In genomic region chr5:51553671-51554070, GRCm38 (mm10) we compare ENCODE assay signal across 8 mouse cellular contexts. TPM values are rescaled to one million over a fixed set of nuclear protein-coding genes. Genes with fewer than 3 reads are reported as not detected.
DNase-seq lines count a peak whose midpoint lies in the region; ATAC-seq and TF ChIP-seq lines count a peak whose summit lies in the region.

No protein-coding gene starts in this region.

- TF ChIP-seq EP300 in liver, postnatal 0 days (IDR thresholded peaks at IDR 0.05; ENCODE audit: low read depth) = no peak

- peak overlapping the region; percentile 43 for H3K4me3 ChIP-seq in embryonic facial prominence, embryonic 11.5 days (ENCODE audit: low read depth, low read length)
- peak overlapping the region; percentile 68 for H3K4me3 ChIP-seq in heart, embryonic 10.5 days
- H3K4me3 ChIP-seq in liver, postnatal 0 days (ENCODE audit: low read depth, low read length) = peak overlapping the region; percentile 64
- peak overlapping the region; percentile 51 for H3K4me3 ChIP-seq in neural tube, embryonic 13.5 days

- no peak for TF ChIP-seq CTCF in liver, postnatal 0 days (IDR thresholded peaks at IDR 0.05; ENCODE audit: low read depth)

- no peaks in the 10 kb centered on the region for H3K9me3 ChIP-seq in embryonic facial prominence, embryonic 11.5 days (replicated peaks; ENCODE audit: control insufficient read depth, low read length)
- H3K9me3 ChIP-seq in heart, embryonic 10.5 days = no peaks in the 10 kb centered on the region
- no peaks in the 10 kb centered on the region for H3K9me3 ChIP-seq in liver, postnatal 0 days (ENCODE audit: low read length)
- H3K9me3 ChIP-seq in neural tube, embryonic 13.5 days = no peaks in the 10 kb centered on the region

- 6% methylated on average over 5 of the region's 5 CpGs for WGBS in embryonic facial prominence, embryonic 11.5 days
- WGBS in heart, embryonic 10.5 days = 6% methylated on average over 5 of the region's 5 CpGs
- WGBS in liver, postnatal 0 days (ENCODE audit: insufficient replicate concordance) = 12% methylated on average over 5 of the region's 5 CpGs
- WGBS in neural tube, embryonic 13.5 days = 3% methylated on average over 5 of the region's 5 CpGs

- no peaks in the 10 kb centered on the region for H3K36me3 ChIP-seq in embryonic facial prominence, embryonic 11.5 days (replicated peaks; ENCODE audit: control insufficient read depth, insufficient read depth, low read depth, low read length)
- H3K36me3 ChIP-seq in heart, embryonic 10.5 days = no peaks in the 10 kb centered on the region
- no peaks in the 10 kb centered on the region for H3K36me3 ChIP-seq in liver, postnatal 0 days (replicated peaks; ENCODE audit: insufficient read depth, low read length)
- H3K36me3 ChIP-seq in neural tube, embryonic 13.5 days = no peaks in the 10 kb centered on the region

- peak; percentile 91 for ATAC-seq in embryonic facial prominence, embryonic 11.5 days (replicated peaks; ENCODE audit: insufficient number of reproducible peaks, low FRiP score, low TSS enrichment, low read depth)
- peak; percentile 78 for ATAC-seq in liver, postnatal 0 days
- ATAC-seq in neural tube, embryonic 13.5 days (ENCODE audit: low read depth) = peak; percentile 37; the same call in 1 of the 2 replicates

- no peak overlapping the region for H3K9ac ChIP-seq in embryonic facial prominence, embryonic 11.5 days (replicated peaks; ENCODE audit: low read length)
- H3K9ac ChIP-seq in liver, postnatal 0 days (replicated peaks) = peak overlapping the region; percentile 66
- H3K9ac ChIP-seq in neural tube, embryonic 13.5 days = peak overlapping the region; percentile 64

- peak; percentile 47 for DNase-seq in 3T3-L1 (ENCODE audit: low read depth, low spot score)
- DNase-seq in NIH3T3 (ENCODE audit: low read depth) = peak; percentile 11
- peak; percentile 54 for DNase-seq in embryonic facial prominence, embryonic 11.5 days (ENCODE audit: low spot score)
- peak; percentile 91 for DNase-seq in heart, embryonic 10.5 days (ENCODE audit: low spot score)
- peak; percentile 84 to 90 for DNase-seq in kidney, adult 8-10 months
- peak; percentile 57 for DNase-seq in liver, postnatal 0 days
- no peak for DNase-seq in MN1 (ENCODE audit: low spot score)

- peak overlapping the region; percentile 49 for H3K4me2 ChIP-seq in embryonic facial prominence, embryonic 11.5 days (ENCODE audit: low read depth, low read length)
- H3K4me2 ChIP-seq in liver, postnatal 0 days (ENCODE audit: low read depth, low read length) = peak overlapping the region; percentile 63
- H3K4me2 ChIP-seq in neural tube, embryonic 13.5 days = peak overlapping the region; percentile 79

- H3K27ac ChIP-seq in embryonic facial prominence, embryonic 11.5 days (replicated peaks; ENCODE audit: low read depth, low read length) = no peak overlapping the region
- H3K27ac ChIP-seq in heart, embryonic 10.5 days = peak overlapping the region; percentile 90
- peak overlapping the region; percentile 87 for H3K27ac ChIP-seq in liver, postnatal 0 days (ENCODE audit: low read depth)
- no peak overlapping the region for H3K27ac ChIP-seq in neural tube, embryonic 13.5 days (replicated peaks)

- no peaks in the 10 kb centered on the region for H3K27me3 ChIP-seq in embryonic facial prominence, embryonic 11.5 days (ENCODE audit: control insufficient read depth, insufficient read depth, low read length)
- H3K27me3 ChIP-seq in heart, embryonic 10.5 days (ENCODE audit: insufficient read depth, poor library complexity, severe bottlenecking) = no peaks in the 10 kb centered on the region
- H3K27me3 ChIP-seq in liver, postnatal 0 days (ENCODE audit: insufficient read depth, low read length) = no peaks in the 10 kb centered on the region
- H3K27me3 ChIP-seq in neural tube, embryonic 13.5 days = no peaks in the 10 kb centered on the region

- H3K4me1 ChIP-seq in embryonic facial prominence, embryonic 11.5 days (ENCODE audit: control insufficient read depth, insufficient read depth, low read length) = no peaks in the 10 kb centered on the region
- peaks cover 25% of the 10 kb centered on the region for H3K4me1 ChIP-seq in heart, embryonic 10.5 days
- no peaks in the 10 kb centered on the region for H3K4me1 ChIP-seq in liver, postnatal 0 days (ENCODE audit: insufficient read depth)
- H3K4me1 ChIP-seq in neural tube, embryonic 13.5 days (replicated peaks) = peaks cover 27% of the 10 kb centered on the region

RNA-seq across cellular contexts. Expression of gene Ppargc1a, which starts 13.9 kb away (rescaled TPM):
- polyA plus RNA-seq in embryonic facial prominence, embryonic 11.5 days (2014; fragmentation: Nextera tagmentation; extraction: Ambion mirVana) = 2.7 and 3.2 TPM in 2 replicates
- polyA plus RNA-seq in heart, embryonic 10.5 days (2016; fragmentation: Nextera tagmentation; extraction: Ambion mirVana) = 21.2 and 39.8 TPM in 2 replicates
- 4.4 and 7.1 TPM in 2 replicates for polyA plus RNA-seq in liver, postnatal 0 days (2015; fragmentation: Nextera tagmentation; extraction: Ambion mirVana)
- 9.6 and 9.9 TPM in 2 replicates for polyA plus RNA-seq in neural tube, embryonic 13.5 days (2015; fragmentation: Nextera tagmentation; extraction: Ambion mirVana)

Comparison
In these comparisons a context has a peak if more than half of its experiments do, and no peak if none do; other contexts are left out.
1. ATAC-seq: peak in every context shown above with its lines; median percentile 91 in embryonic facial prominence, embryonic 11.5 days; 78 in liver, postnatal 0 days; 37 in neural tube, embryonic 13.5 days.
2. H3K27ac ChIP-seq: peak in heart, embryonic 10.5 days (single experiment) and liver, postnatal 0 days (single experiment); none in embryonic facial prominence, embryonic 11.5 days (single experiment) and neural tube, embryonic 13.5 days (single experiment).
3. Peak in every context shown above with its lines, with median percentiles within 50 percentile points of each other: H3K4me2 ChIP-seq and H3K4me3 ChIP-seq.